Mouse (Mus musculus) c-Kit-positive CD71-positive TER-119-positive erythroid progenitor cells, embryonic 14.5 days (primary cell): ENCODE measurements around the gene Gm20388.
"Not testable (repeated sequence)": the region's sequence is repeated elsewhere in the genome, so short reads cannot be mapped to it uniquely, and the experiment has no call there.

ENCODE experiments used
- DNase-seq: peaks from one replicate; pipeline ENCODE4 v3.0.0-alpha.2; 2013; ENCODE audit warnings: low spot score

The Gm20388 gene

GRCm38 (mm10) chr8:121652774-121653323 is 1742.2 kb downstream of the Gm20388 start, which contains the start of gene Zcchc14:
Gene Zcchc14, minus strand, starts transcription at chr8:121652901.
- peak; percentile 20 for DNase-seq

- no peak for DNase-seq
These were observed 1742.8 kb downstream of the Gm20388 start for GRCm38 (mm10) chr8:121653340-121654019.

DNA sequence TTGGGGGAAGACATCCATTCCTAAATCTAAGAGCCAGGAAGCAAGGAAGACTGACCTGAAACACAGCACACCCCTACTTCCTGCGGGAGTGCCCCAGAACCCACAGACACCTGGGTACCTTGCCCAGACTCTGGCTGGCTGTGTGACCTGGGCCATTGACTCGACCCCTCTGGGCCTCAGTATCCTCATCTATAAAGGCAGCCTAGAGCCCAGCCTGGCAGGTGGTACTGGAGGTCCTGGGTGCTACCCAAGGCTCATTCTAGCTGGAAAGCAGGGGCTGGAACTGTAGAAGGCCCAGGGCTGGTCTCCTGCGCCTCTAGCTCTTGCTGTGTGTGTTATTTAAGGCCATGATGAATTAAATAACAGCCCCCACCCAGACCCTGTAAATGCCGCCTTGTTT is 1743.5 kb downstream of the Gm20388 start:
- DNase-seq, result no peak

DNA sequence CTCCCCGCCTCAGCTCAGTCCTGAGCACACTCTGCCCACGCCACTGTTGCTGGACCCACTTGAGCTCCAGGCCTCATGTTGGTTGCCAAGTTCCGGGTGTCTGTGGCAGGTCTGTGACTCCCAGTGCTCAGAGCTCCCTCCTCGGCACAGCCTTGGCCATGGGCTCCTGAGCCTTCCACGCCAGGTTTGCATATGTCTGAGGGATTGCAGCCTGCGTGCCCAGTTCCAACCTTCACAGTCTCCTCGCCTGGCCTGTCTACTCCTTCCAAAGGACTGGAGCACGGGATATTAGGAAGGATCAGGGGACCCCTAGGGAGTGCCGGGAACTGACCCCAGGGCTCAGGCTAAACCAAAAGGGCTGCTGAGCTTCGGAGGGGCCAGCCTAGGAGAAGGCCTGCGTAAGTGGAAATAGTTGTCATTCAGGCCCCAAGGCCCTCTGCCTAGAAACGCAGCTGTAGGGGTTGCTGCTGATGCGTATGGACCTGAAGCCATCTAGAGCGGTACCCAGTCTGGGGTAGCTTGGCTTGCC is 1744.4 kb downstream of the Gm20388 start:
- DNase-seq, result no peak

- DNase-seq, result no peak
These were observed 1750.0 kb downstream of the Gm20388 start for GRCm38 (mm10) chr8:121660602-121661001.

DNA sequence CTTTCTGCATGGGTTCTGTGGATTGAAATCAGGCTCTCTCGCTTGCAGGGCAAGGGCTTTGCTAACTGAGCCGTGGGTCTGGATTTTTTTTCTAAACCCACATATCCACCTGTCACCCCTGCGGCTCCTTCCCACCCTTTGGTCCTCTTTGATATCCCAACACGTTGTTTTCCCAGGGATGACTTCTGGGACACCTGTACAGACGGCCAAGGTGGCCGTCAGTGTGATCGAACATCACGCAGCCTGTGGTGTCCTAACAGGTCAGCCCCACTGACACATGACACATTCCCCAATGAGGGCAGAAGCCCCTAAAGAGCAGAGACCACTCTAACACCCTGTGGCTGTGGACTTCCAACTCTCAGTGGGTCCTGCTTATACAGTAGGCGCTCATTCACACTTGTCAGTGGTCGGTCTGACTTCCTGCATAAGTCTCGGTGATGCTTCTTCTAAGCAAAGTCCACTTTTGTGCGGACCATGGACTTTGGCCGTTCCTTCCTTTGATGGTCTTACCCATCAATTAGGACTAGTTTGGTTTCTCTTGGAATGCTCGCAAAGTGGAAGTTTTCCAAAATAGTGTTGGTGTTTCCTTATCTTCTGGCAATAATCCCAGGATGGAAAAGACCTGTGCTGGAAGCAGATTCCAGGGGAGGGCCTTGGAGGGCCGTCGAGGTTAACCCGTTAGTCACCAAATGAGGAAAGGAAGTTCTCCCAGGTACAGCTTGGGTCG is 1751.2 kb downstream of the Gm20388 start:
- DNase-seq, result no peak

DNA sequence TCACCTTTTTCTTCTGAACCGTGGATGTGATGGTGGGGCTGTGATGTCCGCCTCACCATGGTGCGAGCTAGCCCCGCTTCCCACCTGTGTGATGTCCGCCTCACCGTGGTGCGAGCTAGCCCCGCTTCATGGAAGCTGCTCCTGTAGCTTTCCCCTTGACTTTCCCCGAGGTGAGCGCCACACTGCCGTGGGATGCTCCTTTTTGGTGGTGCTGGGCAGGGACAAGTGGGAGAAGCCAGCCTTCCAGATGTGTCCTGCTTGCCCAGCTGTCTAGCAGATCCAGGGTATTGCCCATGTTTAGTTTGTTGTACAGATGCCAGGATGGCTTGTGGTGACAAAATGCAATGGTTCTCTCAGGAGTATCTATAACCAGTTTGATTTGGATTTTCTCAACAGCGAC is 1752.5 kb downstream of the Gm20388 start:
- DNase-seq, result no peak

DNA sequence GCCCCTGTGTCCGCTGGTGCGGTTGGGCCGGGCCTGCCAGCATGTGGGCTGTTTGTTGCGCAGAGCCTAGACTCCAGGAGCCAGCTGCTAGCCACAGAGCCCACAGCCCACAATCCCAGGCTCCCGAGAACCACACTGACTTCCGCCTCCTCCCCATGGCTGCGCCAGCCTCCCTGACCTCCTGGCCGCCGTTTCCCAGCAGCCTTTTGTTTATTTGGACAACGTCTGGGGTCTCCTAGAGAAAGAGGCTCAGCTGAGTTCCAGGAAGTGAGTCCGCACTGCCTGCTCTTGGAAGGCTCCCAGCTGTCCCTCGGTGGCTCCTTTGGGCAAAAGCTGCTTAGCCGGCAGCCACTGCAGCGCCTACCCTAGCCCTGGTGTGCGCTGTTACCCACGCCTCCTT is 1754.7 kb downstream of the Gm20388 start:
- DNase-seq, result no peak

DNA sequence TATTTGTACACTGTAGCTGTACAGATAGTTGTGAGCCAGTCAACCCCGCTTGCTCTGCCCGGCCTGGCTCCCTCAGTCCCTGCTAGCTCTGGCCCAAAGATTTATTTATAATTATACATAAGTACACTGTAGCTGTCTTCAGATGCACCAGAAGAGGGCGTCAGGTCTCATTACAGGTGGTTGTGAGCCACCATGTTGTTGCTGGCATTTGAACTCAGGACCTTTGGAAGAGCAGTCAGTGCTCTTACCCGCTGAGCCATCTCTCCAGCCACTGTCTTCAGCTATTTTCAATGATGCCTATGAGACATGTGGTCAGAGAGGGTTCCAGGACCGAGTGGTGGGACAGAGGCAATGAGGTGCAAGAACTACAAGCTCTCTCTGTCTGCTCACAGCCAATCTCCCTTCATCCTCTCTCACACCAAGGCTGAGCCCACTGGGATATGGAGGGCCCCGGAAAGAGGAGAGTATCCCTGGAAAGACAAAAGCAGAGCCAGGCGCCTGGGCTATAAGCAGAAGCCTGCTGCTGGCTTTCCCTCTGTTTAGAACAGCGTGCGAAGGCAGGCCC is 1757.4 kb downstream of the Gm20388 start:
- not testable (repeated sequence) for DNase-seq

DNA sequence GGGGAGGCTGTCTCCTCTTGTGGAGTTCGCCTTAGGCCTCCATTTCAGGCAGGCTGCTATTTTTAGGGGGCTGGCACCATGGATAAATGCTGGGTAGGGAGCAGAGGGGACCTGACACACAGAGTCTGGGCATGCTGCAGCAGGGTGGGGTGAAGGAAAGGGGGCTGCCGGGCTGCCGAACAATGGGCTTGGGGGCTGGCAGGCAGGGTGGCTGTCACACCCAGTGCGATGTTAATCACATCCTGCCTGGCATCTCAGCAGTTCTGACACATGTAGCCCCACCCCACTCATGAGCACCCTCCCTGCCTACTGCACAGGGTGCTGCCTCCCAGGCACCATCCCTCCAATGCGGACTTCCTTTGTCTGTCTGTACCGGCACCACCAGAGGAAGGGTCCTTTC is 1757.9 kb downstream of the Gm20388 start:
- no peak for DNase-seq

- DNase-seq, result no peak
These were observed 1758.6 kb downstream of the Gm20388 start for GRCm38 (mm10) chr8:121669208-121669607.

- no peak for DNase-seq
These were observed 1762.5 kb downstream of the Gm20388 start for GRCm38 (mm10) chr8:121673153-121673552.

GRCm38 (mm10) chr8:121673917-121674316 is 1763.3 kb downstream of the Gm20388 start:
- no peak for DNase-seq

DNA sequence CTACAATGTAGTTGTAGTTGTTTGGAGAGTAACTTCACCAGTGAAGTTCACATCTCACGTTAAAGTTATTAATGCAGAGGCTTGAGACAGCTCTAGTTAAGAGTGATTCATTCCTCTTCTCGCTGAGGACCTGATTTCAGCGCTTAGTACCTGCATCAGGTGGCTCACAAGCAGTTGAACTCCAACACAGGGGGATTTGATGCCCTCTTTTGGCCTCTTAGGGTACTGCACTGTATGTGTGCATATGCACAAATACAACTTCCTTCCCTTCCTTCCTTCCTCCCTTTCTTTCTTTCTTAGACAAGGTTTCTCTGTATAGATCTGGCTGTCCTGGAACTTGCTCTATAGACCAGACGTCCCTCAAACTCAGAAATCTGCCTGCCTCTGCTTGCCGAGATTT is 1763.9 kb downstream of the Gm20388 start:
- DNase-seq, result no peak

- no peak for DNase-seq
These were observed 1764.5 kb downstream of the Gm20388 start for GRCm38 (mm10) chr8:121675161-121675560.

- no peak for DNase-seq
These were observed 1765.1 kb downstream of the Gm20388 start for GRCm38 (mm10) chr8:121675701-121676100.

DNA sequence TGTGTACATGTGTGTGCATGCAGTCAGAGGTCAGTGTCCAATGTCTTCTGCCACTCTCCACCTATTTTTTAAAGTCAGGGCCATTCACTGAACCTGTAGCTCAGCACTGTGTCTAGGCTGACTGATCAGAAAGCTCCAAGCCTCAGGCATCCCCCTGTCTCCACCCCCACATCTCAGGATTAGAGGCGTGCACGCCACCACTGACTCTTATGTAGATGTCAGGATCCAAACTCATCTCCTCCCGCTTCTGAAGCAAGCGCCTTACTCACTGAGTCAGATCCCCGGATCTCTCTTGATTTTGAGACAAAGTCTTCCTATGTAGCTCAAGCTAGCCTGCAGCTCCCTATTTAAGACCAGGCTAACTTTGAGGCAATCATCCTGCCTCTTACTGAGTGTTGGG is 1768.1 kb downstream of the Gm20388 start:
- no peak for DNase-seq

- DNase-seq, result no peak
These were observed 1770.3 kb downstream of the Gm20388 start for GRCm38 (mm10) chr8:121680896-121681295.

- DNase-seq, result no peak
These were observed 1770.8 kb downstream of the Gm20388 start for GRCm38 (mm10) chr8:121681457-121681856.

GRCm38 (mm10) chr8:121683083-121683832 is 1772.6 kb downstream of the Gm20388 start:
- DNase-seq, result no peak

- peak; percentile 12 for DNase-seq
These were observed 1774.8 kb downstream of the Gm20388 start for GRCm38 (mm10) chr8:121685419-121685818.
